Mouse (Mus musculus) left cerebral cortex, adult 2 months (tissue): ENCODE results near the gene Ephx1. TPM values are rescaled to one million over a fixed set of nuclear protein-coding genes. Genes with fewer than 3 reads are reported as not detected.
"Not testable (repeated sequence)": the region's sequence is repeated elsewhere in the genome, so short reads cannot be mapped to it uniquely, and the experiment has no call there.

Source experiments
- DNase-seq, 2 experiments: peaks; one replicate each; pipeline ENCODE4 v3.0.0; 2021 to 2022; ENCODE audit warnings: low spot score in 2 of 2, mixed read lengths in 1 of 2; ENCODE audit errors: extremely low spot score in 1 of 2
- H3K27ac ChIP-seq: fragments of 200-600 bp; 2 replicates; pipeline ENCODE4 v1.8.1; 2022
- H3K4me3 ChIP-seq: fragments of 200-600 bp; 2 replicates; pipeline ENCODE4 v1.8.1; 2022
- CTCF ChIP-seq: fragments of 200-600 bp; IDR thresholded peaks from 2 replicates; pipeline ENCODE4 v1.8.1; 2022; ENCODE audit warnings: antibody characterized with exemption, mild to moderate bottlenecking, moderate library complexity
- intact Hi-C: fragments of 180-260 bp; cut with DNase I; formaldehyde crosslinking; loops from one replicate; pipeline ENCODE4 v1.15.1; 2025
- total RNA-seq, 2 experiments: library from RNA; stranded (reverse); gene quantifications; 2 replicates each; pipeline ENCODE4 v1.2.3; 2021

Gene Ephx1
- total RNA-seq, 2 experiments from 2014 or later, result 29.5 to 32.1 TPM

- Histone ChIP-seq H3K4me3 (peak within 1 kb of the TSS; percentile 64), H3K27ac (peak within 1 kb of the TSS; percentile 72)
- TF ChIP-seq CTCF, result no peak
- DNase-seq, result peak; percentile 28 to 35
- intact Hi-C loops, result no loop called here
These were observed 78.3 kb downstream of the Ephx1 start, which contains the start of gene Tmem63a for GRCm38 (mm10) chr1:180942166-180943031. Gene Tmem63a (plus strand): TSS chr1:180942344.

GRCm38 (mm10) chr1:180941726-180942125 lies 79.0 kb downstream of the Ephx1 start:
- peak overlapping the region; percentile 72 for H3K27ac ChIP-seq
- DNase-seq, result no peak
- peak overlapping the region; percentile 64 for H3K4me3 ChIP-seq
- intact Hi-C loops, result no loop called here
- no peak for TF ChIP-seq CTCF

GRCm38 (mm10) chr1:180940776-180941460 lies 79.8 kb downstream of the Ephx1 start:
- DNase-seq, result no peak
- intact Hi-C loops, result no loop called here
- H3K27ac ChIP-seq, result no peak overlapping the region; the same call in 1 of the 2 replicates
- H3K4me3 ChIP-seq, result no peak overlapping the region
- TF ChIP-seq CTCF, result no peak

DNA sequence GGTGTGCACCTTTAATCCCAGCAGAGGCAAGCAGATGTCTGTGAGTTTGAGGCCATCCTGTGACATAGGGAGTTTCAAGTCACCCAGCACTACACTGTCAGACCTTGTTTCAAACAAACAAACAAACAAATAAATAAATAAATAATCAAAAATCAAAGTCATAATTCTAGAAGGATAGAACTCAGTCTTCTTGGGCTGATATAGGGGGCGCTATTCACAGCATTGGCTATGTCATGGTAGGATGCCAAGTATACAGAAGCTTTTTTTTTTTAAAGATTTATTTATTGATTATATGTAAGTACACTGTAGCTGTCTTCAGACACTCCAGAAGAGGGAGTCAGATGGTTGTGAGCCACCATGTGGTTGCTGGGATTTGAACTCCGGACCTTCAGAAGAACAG lies 81.9 kb downstream of the Ephx1 start:
- H3K4me3 ChIP-seq, H3K27ac ChIP-seq, DNase-seq, intact Hi-C loops: not testable (repeated sequence)

- DNase-seq, H3K27ac ChIP-seq, H3K4me3 ChIP-seq, intact Hi-C loops: not testable (repeated sequence)
These were observed 83.1 kb downstream of the Ephx1 start for GRCm38 (mm10) chr1:180937631-180938030.

DNA sequence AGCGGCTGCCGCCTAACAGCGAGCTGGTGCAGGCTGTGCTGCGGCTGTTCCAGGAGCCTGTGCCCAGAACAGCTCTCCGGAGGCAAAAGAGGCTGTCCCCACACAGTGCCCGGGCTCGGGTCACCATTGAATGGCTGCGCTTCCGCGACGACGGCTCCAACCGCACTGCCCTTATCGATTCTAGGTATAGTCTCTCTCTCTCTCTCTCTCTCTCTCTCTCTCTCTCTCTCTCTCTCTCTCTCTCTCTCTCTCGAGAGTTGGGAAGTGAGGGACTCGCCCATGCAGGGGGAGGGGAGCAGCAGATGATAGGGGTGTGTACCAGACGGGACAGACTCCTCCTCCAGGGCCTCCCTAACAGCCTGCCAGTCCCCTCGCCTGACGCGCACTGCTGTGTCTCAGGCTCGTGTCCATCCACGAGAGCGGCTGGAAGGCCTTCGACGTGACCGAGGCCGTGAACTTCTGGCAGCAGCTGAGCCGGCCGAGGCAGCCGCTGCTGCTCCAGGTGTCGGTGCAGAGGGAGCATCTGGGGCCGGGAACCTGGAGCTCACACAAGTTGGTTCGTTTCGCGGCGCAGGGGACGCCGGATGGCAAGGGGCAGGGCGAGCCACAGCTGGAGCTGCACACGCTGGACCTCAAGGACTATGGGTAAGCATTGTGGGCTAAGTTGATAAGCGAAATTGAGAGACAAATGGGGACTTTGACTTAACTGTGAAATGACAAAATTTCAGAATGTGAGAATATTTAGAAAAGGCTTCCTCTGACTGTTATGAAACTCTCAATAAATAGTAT lies 83.9 kb downstream of the Ephx1 start:
- not testable (repeated sequence) for H3K4me3 ChIP-seq

DNA sequence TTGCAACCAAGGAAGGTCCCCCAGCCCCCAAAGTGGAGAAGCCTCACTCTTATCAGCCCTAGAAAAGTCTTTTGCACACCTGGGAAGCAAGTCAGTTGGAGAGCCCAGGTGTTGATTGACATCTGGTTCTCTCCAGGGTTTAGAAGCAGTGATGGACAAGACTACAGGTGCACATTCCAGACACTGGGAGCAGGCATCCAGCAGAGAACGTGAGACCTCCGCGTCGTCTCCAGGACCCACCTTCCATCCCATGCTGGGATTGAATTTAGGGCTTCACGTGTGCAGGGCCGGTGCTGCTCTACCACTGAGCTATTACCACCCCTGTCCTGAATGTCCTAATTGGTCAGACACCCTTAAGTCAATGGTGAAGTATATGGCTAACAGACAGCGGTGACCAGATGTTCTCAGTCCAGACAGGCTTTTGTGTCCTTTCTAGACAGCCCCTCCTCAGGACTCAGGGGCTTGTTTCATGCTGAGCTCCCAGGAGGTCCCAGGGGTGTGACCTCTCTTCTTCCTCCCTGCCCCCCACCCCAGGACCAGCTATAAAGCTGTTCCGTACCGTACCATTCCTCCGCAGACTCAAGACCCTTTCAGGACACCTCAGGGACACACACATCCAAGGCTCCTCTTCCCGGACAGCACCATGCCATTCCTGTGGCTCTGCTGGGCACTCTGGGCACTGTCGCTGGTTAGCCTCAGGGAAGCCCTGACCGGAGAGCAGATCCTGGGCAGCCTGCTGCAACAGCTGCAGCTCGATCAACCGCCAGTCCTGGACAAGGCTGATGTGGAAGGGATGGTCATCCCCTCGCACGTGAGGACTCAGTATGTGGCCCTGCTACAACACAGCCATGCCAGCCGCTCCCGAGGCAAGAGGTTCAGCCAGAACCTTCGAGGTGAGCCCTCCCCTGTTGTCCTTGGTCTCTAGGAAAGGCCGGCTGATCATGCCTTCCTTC lies 86.0 kb downstream of the Ephx1 start, which contains the start of gene Lefty1:
TSS of gene Lefty1 (plus strand) at position 556 of the 953 bp plus-strand sequence.
- intact Hi-C loops, result no loop called here
- H3K4me3 ChIP-seq, result no peak within 1 kb of the TSS
- no peak for DNase-seq
- no peak within 1 kb of the TSS for H3K27ac ChIP-seq
- TF ChIP-seq CTCF, result no peak

More for the DNA sequence above, 83.9 kb downstream of the Ephx1 start:
- H3K27ac ChIP-seq, DNase-seq, intact Hi-C loops: not testable (repeated sequence)

GRCm38 (mm10) chr1:180933659-180934058 lies 87.0 kb downstream of the Ephx1 start:
- H3K4me3 ChIP-seq, result no peak overlapping the region
- no peak overlapping the region for H3K27ac ChIP-seq
- no peak for DNase-seq
- TF ChIP-seq CTCF, result no peak; the same call in 1 of the 2 replicates
- intact Hi-C loops, result no loop called here

DNA sequence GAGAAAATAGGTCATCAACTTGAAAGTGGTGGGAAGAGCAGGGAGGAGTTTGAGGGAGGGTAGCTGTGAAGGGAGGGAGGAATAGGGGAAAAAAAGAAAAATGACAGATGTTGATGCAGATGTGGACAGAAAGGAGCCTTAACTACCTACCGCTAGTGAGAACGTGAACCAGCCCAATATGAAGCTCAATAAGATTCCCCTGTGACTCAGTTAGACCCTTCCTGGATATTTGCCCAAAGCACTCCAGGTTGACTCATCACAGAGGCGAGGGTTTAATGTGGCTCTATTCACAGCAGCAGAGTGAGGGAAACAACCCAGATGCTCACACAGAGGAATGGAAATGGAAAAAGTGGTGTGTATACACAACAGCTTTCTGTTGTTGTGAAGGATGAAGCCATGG lies 89.6 kb downstream of the Ephx1 start:
- DNase-seq, result no peak
- no peak overlapping the region for H3K27ac ChIP-seq
- TF ChIP-seq CTCF, result no peak
- intact Hi-C loops, result no loop called here
- H3K4me3 ChIP-seq, result no peak overlapping the region

- Histone ChIP-seq H3K4me3 (no peak overlapping the region), H3K27ac (no peak overlapping the region)
- TF ChIP-seq CTCF, result no peak
- intact Hi-C loops, result no loop called here
- DNase-seq, result no peak
These were observed 91.1 kb downstream of the Ephx1 start for GRCm38 (mm10) chr1:180929599-180929998.

- intact Hi-C loops, result no loop called here
- TF ChIP-seq CTCF, result no peak
- no peak overlapping the region for H3K27ac ChIP-seq
- DNase-seq, result no peak
- H3K4me3 ChIP-seq, result no peak overlapping the region
These were observed 94.4 kb downstream of the Ephx1 start for GRCm38 (mm10) chr1:180926286-180926685.

Other genes starting within 250 kb of the Ephx1 start
- 100 to 1,000 TPM; 261 to 262 TPM for gene H3f3a, start 207.0 kb downstream of the Ephx1 start, total RNA-seq
- 10 to 100 TPM; 23.4 to 24.5 TPM for gene Sde2, start 169.8 kb downstream of the Ephx1 start, total RNA-seq
- under 1 TPM; 0.61 to 0.84 TPM for gene Lefty2, start 127.8 kb downstream of the Ephx1 start, total RNA-seq
- 10 to 100 TPM; 26.7 to 28.3 TPM for gene Pycr2, start 116.6 kb downstream of the Ephx1 start, total RNA-seq
- gene Lefty1, start 85.9 kb downstream of the Ephx1 start, total RNA-seq, result under 1 TPM in 1 of 2 experiments, not detected in 1; 0.77 TPM
- 10 to 100 TPM; 15.4 to 16.3 TPM for gene Tmem63a, start 78.6 kb downstream of the Ephx1 start, total RNA-seq
- not detected for gene 9130409I23Rik, start 30.3 kb upstream of the Ephx1 start, total RNA-seq
- gene Nvl, start 123.3 kb upstream of the Ephx1 start, total RNA-seq, result 10 to 100 TPM; 34.4 to 36.5 TPM
- gene Cnih4, start 123.8 kb upstream of the Ephx1 start, total RNA-seq, result 10 to 100 TPM; 27.3 to 29.0 TPM
- gene Wdr26, start 191.1 kb upstream of the Ephx1 start, total RNA-seq, result 100 to 1,000 TPM; 105 to 110 TPM